Mouse (Mus musculus): ENCODE data around the gene Btn1a1. TPM values are rescaled to one million over a fixed set of nuclear protein-coding genes. Genes with fewer than 3 reads are reported as not detected.

Btn1a1 gene
- total RNA-seq, 2 experiments from 2014 or later: not detected

DNA sequence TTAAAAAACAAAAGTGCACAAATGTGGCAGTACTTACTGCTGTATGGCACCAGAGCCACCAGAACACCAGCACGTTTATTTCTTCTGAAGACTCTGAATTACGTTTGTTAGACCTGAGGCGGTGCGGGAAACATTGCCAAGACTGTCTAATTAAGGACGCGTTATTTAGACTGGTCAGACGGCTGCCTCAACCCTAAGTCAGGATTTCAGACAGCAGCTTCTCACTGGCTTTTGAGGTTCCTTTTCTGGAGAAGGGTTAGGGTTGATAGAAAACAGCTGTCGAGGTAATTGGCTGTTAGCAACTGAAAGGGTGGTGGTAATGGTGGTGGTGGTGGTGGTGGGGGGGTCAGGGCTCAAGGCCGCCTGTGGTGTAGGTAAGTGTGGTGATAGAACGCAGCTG, 33.0 kb upstream of the Btn1a1 start:
- H3K27ac ChIP-seq: no peak overlapping the region
- DNase-seq (ENCODE audit: low spot score in 2 of 2): no peak
- peak overlapping the region; percentile 39 for H3K4me3 ChIP-seq
- TF ChIP-seq CTCF (conservative IDR thresholded peaks at IDR 0.05): no peak

DNA sequence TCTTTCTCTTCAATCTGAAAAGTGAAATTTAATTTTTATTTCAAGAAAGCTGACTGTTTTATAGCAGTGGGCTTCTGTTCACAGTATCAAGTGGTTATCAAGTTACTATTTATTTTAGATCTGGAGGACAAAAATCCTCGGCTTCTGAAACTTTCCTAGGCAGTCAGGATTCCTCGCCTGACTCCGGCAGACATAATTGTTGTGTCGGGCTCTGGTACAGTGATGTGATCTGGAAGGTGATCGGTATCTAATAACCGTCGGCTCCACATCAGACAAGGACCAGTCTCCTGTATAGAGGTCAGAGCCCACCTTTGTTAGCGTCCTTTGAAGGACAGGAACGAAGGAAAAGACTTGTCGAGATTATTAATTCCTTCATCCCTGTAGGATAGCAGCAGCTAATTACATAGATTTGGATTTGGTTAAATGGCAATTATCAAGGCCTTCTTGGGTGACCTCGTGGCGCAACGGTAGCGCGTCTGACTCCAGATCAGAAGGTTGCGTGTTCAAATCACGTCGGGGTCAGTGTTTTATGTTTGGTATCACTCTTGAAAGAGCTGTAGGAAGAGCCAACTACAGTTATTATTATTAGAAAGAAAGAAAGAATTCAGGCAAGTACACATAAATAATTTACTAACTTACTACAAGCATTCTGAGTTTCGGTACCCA, 32.1 kb upstream of the Btn1a1 start:
- Histone ChIP-seq H3K4me3 (peak overlapping the region; percentile 39), H3K27ac (no peak overlapping the region)
- DNase-seq (ENCODE audit: low spot score in 2 of 2): peak in 1 of 2 experiments; percentile 51
- no peak for TF ChIP-seq CTCF (conservative IDR thresholded peaks at IDR 0.05)

DNA sequence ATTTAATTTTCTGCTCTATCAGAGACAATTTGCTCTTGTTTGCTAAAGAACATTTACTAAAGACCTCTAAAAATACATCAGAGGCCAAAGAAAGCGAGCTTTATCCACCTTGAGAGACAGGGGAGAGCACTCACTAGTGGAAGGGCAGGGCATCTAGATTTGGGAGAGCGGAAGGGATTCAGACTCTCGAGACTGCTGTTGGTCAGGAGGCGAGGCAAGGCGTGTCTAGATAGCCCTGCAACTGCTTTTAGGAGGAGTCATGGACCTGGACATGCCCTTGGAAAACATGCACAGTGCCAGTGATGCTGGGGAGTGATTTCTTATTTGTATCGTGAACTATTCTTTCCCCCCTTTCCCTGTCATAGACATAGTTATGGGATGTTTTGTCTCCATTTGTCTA, 29.8 kb upstream of the Btn1a1 start:
- no peak for DNase-seq (ENCODE audit: low spot score in 2 of 2)
- H3K27ac ChIP-seq: no peak overlapping the region
- no peak for TF ChIP-seq CTCF (conservative IDR thresholded peaks at IDR 0.05)

DNA sequence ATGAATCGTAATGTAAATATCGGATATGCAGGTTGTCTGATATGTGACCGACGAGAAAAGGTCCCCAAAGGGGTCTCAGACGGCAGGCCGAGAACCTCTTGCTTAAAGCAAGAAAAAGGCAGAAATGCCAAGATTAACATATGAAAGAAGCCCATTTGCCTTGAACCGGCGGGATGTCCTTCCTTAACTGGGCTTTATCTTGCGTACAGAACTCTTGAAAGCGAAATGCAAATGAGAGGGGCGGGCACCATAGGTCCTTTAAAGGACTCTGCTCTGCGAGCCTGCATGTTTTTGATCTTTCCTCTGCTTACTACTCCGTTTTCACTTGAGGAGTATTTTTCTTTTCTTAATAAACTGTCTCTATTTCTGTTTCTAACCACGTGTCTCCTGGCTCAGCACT, 26.3 kb upstream of the Btn1a1 start:
- peak overlapping the region; percentile 17; the same call in 1 of the 2 replicates for H3K4me3 ChIP-seq
- no peak for TF ChIP-seq CTCF (conservative IDR thresholded peaks at IDR 0.05)
- H3K27ac ChIP-seq: no peak overlapping the region
- no peak for DNase-seq (ENCODE audit: low spot score in 2 of 2)

More for the DNA sequence above, 29.8 kb upstream of the Btn1a1 start:
- no peak overlapping the region for H3K4me3 ChIP-seq

DNA sequence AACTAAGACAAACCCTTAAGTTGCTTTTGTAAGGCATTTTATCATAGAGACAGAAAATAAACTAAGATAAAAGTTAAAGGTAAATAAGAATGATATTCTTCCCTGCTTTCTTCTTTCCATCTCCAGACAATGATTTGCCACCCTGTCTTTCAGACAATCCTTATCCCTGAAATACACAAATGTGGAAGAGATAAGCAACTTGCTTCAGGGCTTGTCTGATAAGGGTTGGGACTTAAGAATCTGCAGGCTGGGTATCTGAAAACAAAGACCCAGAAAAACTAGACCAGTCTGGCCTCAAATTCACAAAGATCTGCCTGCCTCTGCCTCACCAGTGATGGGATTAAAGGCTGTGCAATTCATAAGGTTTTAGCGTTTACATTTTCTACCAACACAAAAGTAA, 25.6 kb upstream of the Btn1a1 start:
- Histone ChIP-seq H3K27ac (no peak overlapping the region), H3K4me3 (no peak overlapping the region)
- no peak for DNase-seq (ENCODE audit: low spot score in 2 of 2)
- TF ChIP-seq CTCF (conservative IDR thresholded peaks at IDR 0.05): no peak

DNA sequence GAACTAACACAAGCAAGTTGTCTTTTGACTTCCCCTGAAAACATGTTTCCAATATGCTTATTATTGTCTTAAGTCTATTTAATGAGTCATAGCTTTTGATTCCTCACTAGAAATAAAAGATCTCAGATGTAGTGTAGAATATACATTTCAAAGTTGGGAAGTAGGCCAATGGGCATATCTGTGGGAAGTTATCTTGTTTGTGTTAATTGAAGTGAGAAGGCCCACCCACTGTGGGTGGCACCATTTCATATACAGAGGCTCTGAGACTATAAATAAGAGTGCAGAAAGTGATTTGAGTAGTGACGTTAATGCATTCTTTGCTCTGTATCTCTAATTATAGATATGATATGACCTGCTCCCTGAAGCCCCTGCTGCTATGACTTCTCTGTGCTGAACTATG, 25.2 kb upstream of the Btn1a1 start:
- Histone ChIP-seq H3K4me3 (no peak overlapping the region), H3K27ac (no peak overlapping the region)
- no peak for TF ChIP-seq CTCF (conservative IDR thresholded peaks at IDR 0.05)
- DNase-seq (ENCODE audit: low spot score in 2 of 2): no peak

DNA sequence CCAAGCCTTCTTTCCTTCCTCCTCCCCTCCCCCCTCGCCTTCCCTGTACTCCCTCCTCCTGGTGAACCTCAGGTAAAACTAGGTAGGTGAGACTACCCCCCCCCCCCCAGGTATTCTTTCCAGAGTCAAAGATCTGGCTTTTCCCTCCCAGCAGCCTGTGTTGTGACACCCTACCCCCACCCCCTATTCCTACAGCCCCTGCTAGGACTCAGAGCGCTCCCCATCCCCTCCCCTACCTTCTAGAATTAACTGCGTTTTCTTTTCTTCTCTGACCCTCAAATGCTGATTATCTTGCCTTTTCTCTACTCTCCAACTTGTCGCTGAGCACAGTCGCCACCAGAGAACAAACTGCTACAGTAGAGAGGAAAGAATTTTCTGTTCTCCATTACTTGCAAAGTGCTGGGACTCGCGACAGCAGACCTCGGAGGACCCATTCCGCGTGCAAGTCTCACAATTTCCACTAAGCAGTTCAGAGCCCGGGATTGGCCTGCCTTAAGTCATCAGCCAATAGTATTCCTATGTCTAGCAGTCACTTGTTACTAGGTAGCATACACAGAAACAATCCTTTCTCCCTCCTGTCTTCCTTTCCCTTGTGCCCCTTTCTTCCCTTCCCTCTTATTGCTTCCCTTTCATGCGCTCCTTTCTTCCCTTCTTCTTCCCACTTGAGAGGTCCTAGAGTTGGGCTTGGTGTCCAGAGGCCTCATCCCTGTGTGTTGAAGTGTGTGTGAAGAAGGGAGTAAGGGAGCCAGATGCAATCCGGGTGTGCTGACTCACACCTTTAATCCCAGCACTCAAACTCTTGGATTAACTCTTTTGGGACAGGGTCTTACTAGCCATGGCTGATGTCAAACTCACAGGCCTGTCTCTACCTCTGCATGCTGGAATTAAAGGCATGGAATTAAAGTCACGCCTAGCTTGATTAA, 23.0 kb upstream of the Btn1a1 start, which contains the start of gene Btn2a2:
Gene Btn2a2 (minus strand): TSS at position 458 of the 923 bp plus-strand sequence.
- H3K27ac ChIP-seq: no peak within 1 kb of the TSS
- H3K4me3 ChIP-seq: peak within 1 kb of the TSS; percentile 54
- 0 out of 2 replicates have a peak, but pooled peaks have one; percentile 14 for TF ChIP-seq CTCF (conservative IDR thresholded peaks at IDR 0.05)
- DNase-seq (ENCODE audit: low spot score in 2 of 2): peak; percentile 68 to 76

DNA sequence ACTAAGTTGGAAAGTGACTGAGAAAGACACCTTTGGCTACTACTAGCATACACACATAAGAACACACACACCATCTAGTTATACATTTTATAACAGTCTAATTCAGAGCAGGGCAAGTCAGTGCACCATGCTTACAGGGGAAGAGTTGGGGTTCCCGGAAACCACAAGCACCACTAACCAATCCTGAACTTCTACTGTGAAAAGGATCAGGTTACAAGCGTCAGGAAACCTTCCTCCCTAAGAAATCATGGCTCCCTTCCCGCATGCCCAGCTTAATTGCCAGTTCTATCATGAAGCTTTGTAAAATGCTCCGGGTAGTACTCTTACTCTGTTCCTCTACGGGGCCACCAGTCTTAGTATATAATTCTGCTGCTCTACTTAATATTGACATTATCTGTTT, 19.6 kb upstream of the Btn1a1 start:
- DNase-seq (ENCODE audit: low spot score in 2 of 2): no peak
- no peak for TF ChIP-seq CTCF (conservative IDR thresholded peaks at IDR 0.05)
- no peak overlapping the region for H3K4me3 ChIP-seq
- no peak overlapping the region for H3K27ac ChIP-seq

DNA sequence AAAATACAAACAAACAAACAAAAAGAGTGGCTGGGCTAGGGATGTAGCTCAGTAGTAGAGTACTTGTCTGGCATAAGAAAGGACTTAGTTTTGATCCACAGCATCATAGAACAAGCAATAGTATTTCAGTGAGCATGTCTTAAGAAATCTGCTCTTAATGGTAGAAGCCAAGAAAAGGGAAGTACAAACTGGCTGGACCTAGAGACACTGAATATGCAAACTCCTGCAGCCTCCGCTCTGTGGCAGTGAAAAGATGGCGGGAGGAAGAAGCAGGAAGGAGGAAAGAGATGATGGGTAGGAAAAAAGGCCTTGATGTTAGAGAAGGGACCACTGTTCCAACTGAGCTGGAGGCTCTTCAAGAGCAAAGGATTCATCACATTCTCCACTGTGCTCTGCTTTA, 17.5 kb upstream of the Btn1a1 start:
- Histone ChIP-seq H3K4me3 (no peak overlapping the region), H3K27ac (no peak overlapping the region)
- no peak for TF ChIP-seq CTCF (conservative IDR thresholded peaks at IDR 0.05)
- no peak for DNase-seq (ENCODE audit: low spot score in 2 of 2)

DNA sequence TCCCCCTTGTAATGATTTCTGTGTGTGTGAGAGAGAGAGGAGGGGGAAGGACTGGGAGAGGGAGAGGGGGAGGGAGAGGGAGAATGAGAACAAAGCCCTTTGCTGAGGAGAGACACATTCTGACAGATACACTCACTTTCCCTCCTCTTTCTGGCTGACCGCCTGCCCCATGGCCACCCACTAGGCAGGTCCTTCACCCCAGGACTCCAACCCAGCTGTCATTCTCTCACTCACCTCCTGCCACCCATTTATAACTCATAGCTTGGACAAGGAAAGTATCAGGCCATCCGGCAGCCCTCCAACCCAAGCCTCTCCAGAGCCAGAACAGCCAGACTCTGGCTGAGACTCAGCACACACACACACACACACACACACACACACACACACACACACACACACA, 10.0 kb upstream of the Btn1a1 start:
- DNase-seq (ENCODE audit: low spot score in 2 of 2): no peak

DNA sequence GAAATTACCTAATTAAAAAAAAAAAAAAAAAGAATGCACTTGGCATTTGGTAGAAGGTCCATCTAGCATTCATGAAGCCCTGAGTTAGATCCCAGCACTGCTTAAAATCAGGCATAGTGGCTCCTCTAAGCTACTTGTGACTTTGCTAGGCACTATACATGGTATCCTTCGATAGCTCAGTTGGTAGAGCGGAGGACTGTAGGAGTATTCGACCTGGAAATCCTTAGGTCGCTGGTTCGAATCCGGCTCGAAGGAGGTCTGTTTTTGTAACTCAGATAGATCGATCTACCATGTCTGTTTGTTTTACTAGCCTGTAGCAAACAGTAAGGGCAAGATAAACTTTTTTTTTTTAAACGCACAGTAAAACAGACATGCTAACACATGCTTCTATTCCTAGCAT, 1.2 kb upstream of the Btn1a1 start:
- Histone ChIP-seq H3K4me3 (no peak overlapping the region), H3K27ac (no peak overlapping the region)
- TF ChIP-seq CTCF (conservative IDR thresholded peaks at IDR 0.05): no peak
- DNase-seq (ENCODE audit: low spot score in 2 of 2): peak; percentile 58

More for the DNA sequence above, 10.0 kb upstream of the Btn1a1 start:
- no peak for TF ChIP-seq CTCF (conservative IDR thresholded peaks at IDR 0.05)
- no peak overlapping the region for H3K4me3 ChIP-seq
- H3K27ac ChIP-seq: no peak overlapping the region

DNA sequence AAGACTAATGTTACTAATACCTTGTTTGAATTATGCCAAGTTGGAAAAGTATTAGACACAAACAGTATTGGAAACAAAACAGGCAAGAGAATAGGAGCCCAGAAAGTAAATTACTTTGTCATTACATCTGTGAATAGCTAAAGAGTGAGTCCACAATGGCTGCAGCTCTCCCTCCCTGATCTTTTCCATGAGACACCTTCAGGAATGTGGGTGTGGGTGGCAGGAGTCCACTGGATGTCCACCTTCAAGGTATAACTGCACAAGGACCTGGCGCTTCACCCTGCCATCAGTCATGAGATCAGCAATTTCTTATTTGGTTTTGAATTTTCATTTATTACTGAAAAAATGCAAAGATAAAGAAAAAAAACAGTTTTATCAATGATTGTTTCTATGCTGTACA, 605 bp upstream of the Btn1a1 start:
- H3K27ac ChIP-seq: no peak overlapping the region
- TF ChIP-seq CTCF (conservative IDR thresholded peaks at IDR 0.05): no peak
- no peak for DNase-seq (ENCODE audit: low spot score in 2 of 2)
- no peak overlapping the region for H3K4me3 ChIP-seq

DNA sequence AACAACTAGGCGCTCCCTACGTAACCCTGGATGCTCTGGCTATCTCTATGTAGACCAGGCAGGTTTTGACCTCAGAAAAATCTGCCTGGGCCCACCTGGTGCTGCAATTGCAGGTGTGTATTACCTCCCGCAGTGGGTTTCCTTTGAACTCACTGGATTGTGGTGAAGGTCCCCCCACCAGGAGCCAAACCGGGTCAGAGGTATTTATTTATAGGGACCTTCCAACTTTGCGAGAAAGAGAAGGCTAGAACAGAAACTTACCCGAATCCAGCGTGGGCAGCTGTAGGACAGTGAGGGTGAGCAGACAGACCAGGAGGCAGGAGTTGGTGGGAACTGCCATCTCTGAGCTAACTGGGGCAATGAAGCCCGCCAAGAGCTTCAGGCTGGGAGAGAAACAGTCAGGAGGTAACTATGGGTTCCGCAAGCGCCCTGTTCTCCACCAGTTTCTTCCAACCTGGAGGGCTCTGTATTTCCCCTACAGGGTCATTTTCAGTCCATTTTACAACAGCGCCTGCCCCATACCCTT, 797 bp downstream of the Btn1a1 start:
- no peak for DNase-seq (ENCODE audit: low spot score in 2 of 2)
- no peak for TF ChIP-seq CTCF (conservative IDR thresholded peaks at IDR 0.05)

More for the DNA sequence above, 797 bp downstream of the Btn1a1 start:
- no peak overlapping the region for H3K27ac ChIP-seq
- peak overlapping the region; percentile 69 for H3K4me3 ChIP-seq
